Mouse (Mus musculus) embryo, embryonic 10 days (tissue): ENCODE measurements around the gene Rac3.
"Not testable (repeated sequence)": the region's sequence is repeated elsewhere in the genome, so short reads cannot be mapped to it uniquely, and the experiment has no call there.

Experiments used
- DNase-seq: peaks from one replicate; pipeline ENCODE4 v3.0.0-alpha.2; 2015; ENCODE audit warnings: low spot score

Rac3 gene

GRCm38 (mm10) chr11:120728530-120729240, 7.4 kb downstream of the Rac3 start:
- DNase-seq: no peak

- peak; percentile 87 for DNase-seq
Measured at GRCm38 (mm10) chr11:120729432-120730050, 8.3 kb downstream of the Rac3 start.

- DNase-seq: no peak
Measured at GRCm38 (mm10) chr11:120730331-120730870, 9.1 kb downstream of the Rac3 start.

- DNase-seq: no peak
Measured at GRCm38 (mm10) chr11:120731395-120731794, 10.1 kb downstream of the Rac3 start.

GRCm38 (mm10) chr11:120731858-120732680, 10.8 kb downstream of the Rac3 start, which contains the start of gene Cbr2:
Cbr2 (minus strand) TSS chr11:120732114.
- no peak for DNase-seq

- DNase-seq: no peak
Measured at GRCm38 (mm10) chr11:120733521-120733920, 12.3 kb downstream of the Rac3 start.

GRCm38 (mm10) chr11:120736424-120736823, 15.2 kb downstream of the Rac3 start:
- no peak for DNase-seq

- DNase-seq: no peak
Measured at GRCm38 (mm10) chr11:120740981-120741380, 19.7 kb downstream of the Rac3 start.

- no peak for DNase-seq
Measured at GRCm38 (mm10) chr11:120744121-120744701, 22.9 kb downstream of the Rac3 start.

GRCm38 (mm10) chr11:120747974-120748373, 26.7 kb downstream of the Rac3 start:
- no peak for DNase-seq

GRCm38 (mm10) chr11:120749430-120749829, 28.2 kb downstream of the Rac3 start:
- peak; percentile 32 for DNase-seq

- DNase-seq: no peak
Measured at GRCm38 (mm10) chr11:120751606-120752005, 30.3 kb downstream of the Rac3 start.

GRCm38 (mm10) chr11:120760236-120760635, 39.0 kb downstream of the Rac3 start:
- no peak for DNase-seq

- DNase-seq: no peak
Measured at GRCm38 (mm10) chr11:120761811-120762671, 40.8 kb downstream of the Rac3 start.

- DNase-seq: not testable (repeated sequence)
Measured at GRCm38 (mm10) chr11:120762672-120763041, 41.4 kb downstream of the Rac3 start, which contains the start of gene Hmga1b. Hmga1b (plus strand) TSS chr11:120762794.

GRCm38 (mm10) chr11:120763121-120763999, 42.1 kb downstream of the Rac3 start:
- DNase-seq: not testable (repeated sequence)

GRCm38 (mm10) chr11:120767023-120767422, 45.8 kb downstream of the Rac3 start:
- not testable (repeated sequence) for DNase-seq

- DNase-seq: no peak
Measured at GRCm38 (mm10) chr11:120768206-120768605, 46.9 kb downstream of the Rac3 start.

- no peak for DNase-seq
Measured at GRCm38 (mm10) chr11:120772749-120773148, 51.5 kb downstream of the Rac3 start.
